Mouse (Mus musculus): Measurements from ENCODE around the gene Txndc9. TPM values are rescaled to one million over a fixed set of nuclear protein-coding genes. Genes with fewer than 3 reads are reported as not detected.

Txndc9 gene
- total RNA-seq (2023) = 74.5 TPM

GRCm38 (mm10) chr1:37997867-37998266 is at the start of gene Txndc9, which contains the start of gene Eif5b:
TSS of gene Txndc9 (minus strand) at chr1:37997893.
TSS of gene Eif5b (plus strand) at chr1:37998010.

GRCm38 (mm10) chr1:37957659-37958058 is 40.0 kb downstream of the Txndc9 start, which contains the start of gene Lyg1:
TSS of gene Lyg1 (minus strand) at chr1:37957759.

Other genes starting within 250 kb of the Txndc9 start
- gene Tsga10, start 131.5 kb downstream of the Txndc9 start, total RNA-seq (2023) = 3.0 TPM
- gene Lipt1, start 126.2 kb downstream of the Txndc9 start, total RNA-seq (2023) = 2.8 TPM
- 31.6 TPM for gene Mitd1, start 107.5 kb downstream of the Txndc9 start, total RNA-seq (2023)
- 146 TPM for gene Mrpl30, start 107.4 kb downstream of the Txndc9 start, total RNA-seq (2023)
- not detected for gene Lyg2, start 81.4 kb downstream of the Txndc9 start, total RNA-seq (2023)
- not detected for gene Lyg1, start 40.1 kb downstream of the Txndc9 start, total RNA-seq (2023)
- gene Eif5b, start 117 bp upstream of the Txndc9 start, total RNA-seq (2023) = 49.0 TPM
- 30.8 TPM for gene Rev1, start 131.9 kb upstream of the Txndc9 start, total RNA-seq (2023)